Mouse (Mus musculus): ENCODE measurements around the gene March4. TPM values are rescaled to one million over a fixed set of nuclear protein-coding genes. Genes with fewer than 3 reads are reported as not detected.
A peak's percentile ranks its signal among the peaks of the same experiment; 100 is the strongest.

March4 gene
- polyA plus RNA-seq (2016; fragmentation: Nextera tagmentation; extraction: Ambion mirVana) = 0.96 and 1.3 TPM in 2 replicates

GRCm38 (mm10) chr1:72536611-72537351, at the start of gene March4:
Gene March4 (minus strand): TSS chr1:72536930.
- Histone ChIP-seq H3K4me2 (replicated peaks) (peak within 1 kb of the TSS; percentile 86), H3K9ac (replicated peaks) (peak within 1 kb of the TSS; percentile 62), H3K36me3 (no peaks in the 10 kb centered on the region), H3K4me1 (peaks cover 20% of the 10 kb centered on the region), H3K9me3 (no peaks in the 10 kb centered on the region), H3K27me3 (peaks cover 47% of the 10 kb centered on the region), H3K27ac (replicated peaks) (peak within 1 kb of the TSS; percentile 50), H3K4me3 (peak within 1 kb of the TSS; percentile 49)
- ATAC-seq (ENCODE audit: low FRiP score, low read depth) = peak; percentile 76
- WGBS = under 1% methylated on average over 41 of the region's 41 CpGs

GRCm38 (mm10) chr1:72585971-72586875, 49.5 kb upstream of the March4 start:
- 90% methylated on average over 17 of the region's 17 CpGs for WGBS
- Histone ChIP-seq H3K9ac (replicated peaks) (no peak overlapping the region), H3K4me3 (no peak overlapping the region), H3K4me2 (replicated peaks) (no peak overlapping the region), H3K4me1 (peaks cover 17% of the 10 kb centered on the region), H3K9me3 (no peaks in the 10 kb centered on the region), H3K27ac (replicated peaks) (no peak overlapping the region), H3K36me3 (peaks cover 44% of the 10 kb centered on the region), H3K27me3 (no peaks in the 10 kb centered on the region)
- ATAC-seq (ENCODE audit: low FRiP score, low read depth) = no peak

GRCm38 (mm10) chr1:72583906-72584305, 47.2 kb upstream of the March4 start:
- Histone ChIP-seq H3K27ac (replicated peaks) (peak overlapping the region; percentile 83; the same call in 1 of the 2 replicates), H3K4me3 (peak overlapping the region; percentile 70), H3K27me3 (no peaks in the 10 kb centered on the region), H3K36me3 (peaks cover 31% of the 10 kb centered on the region), H3K9ac (replicated peaks) (peak overlapping the region; percentile 70), H3K4me1 (peaks cover 20% of the 10 kb centered on the region), H3K4me2 (replicated peaks) (peak overlapping the region; percentile 64), H3K9me3 (no peaks in the 10 kb centered on the region)
- no peak for ATAC-seq (ENCODE audit: low FRiP score, low read depth)
- WGBS = 65% methylated on average over 4 of the region's 4 CpGs

GRCm38 (mm10) chr1:72582947-72583731, 46.4 kb upstream of the March4 start, which contains the start of gene Smarcal1:
Gene Smarcal1 (plus strand): TSS chr1:72583251.
- Histone ChIP-seq H3K4me1 (peaks cover 28% of the 10 kb centered on the region), H3K27ac (replicated peaks) (peak within 1 kb of the TSS; percentile 83)
- WGBS = under 1% methylated on average over 25 of the region's 25 CpGs

GRCm38 (mm10) chr1:72578806-72579205, 42.1 kb upstream of the March4 start:
- no peaks in the 10 kb centered on the region for H3K36me3 ChIP-seq
- peaks cover 30% of the 10 kb centered on the region for H3K4me1 ChIP-seq
- no peak overlapping the region for H3K27ac ChIP-seq (replicated peaks)
- H3K27me3 ChIP-seq = peaks cover 13% of the 10 kb centered on the region
- peak overlapping the region; percentile 9 for H3K4me2 ChIP-seq (replicated peaks)
- no peak overlapping the region for H3K4me3 ChIP-seq
- 32% methylated on average over 4 of the region's 4 CpGs for WGBS
- no peaks in the 10 kb centered on the region for H3K9me3 ChIP-seq
- H3K9ac ChIP-seq (replicated peaks) = no peak overlapping the region
- ATAC-seq (ENCODE audit: low FRiP score, low read depth) = no peak

More at GRCm38 (mm10) chr1:72582947-72583731, 46.4 kb upstream of the March4 start, which contains the start of gene Smarcal1:
- Histone ChIP-seq H3K4me2 (replicated peaks) (peak within 1 kb of the TSS; percentile 64), H3K27me3 (no peaks in the 10 kb centered on the region), H3K36me3 (peaks cover 26% of the 10 kb centered on the region), H3K9ac (replicated peaks) (peak within 1 kb of the TSS; percentile 70), H3K9me3 (no peaks in the 10 kb centered on the region), H3K4me3 (peak within 1 kb of the TSS; percentile 70)
- peak; percentile 99 for ATAC-seq (ENCODE audit: low FRiP score, low read depth)

- ATAC-seq (ENCODE audit: low FRiP score, low read depth) = no peak
- Histone ChIP-seq H3K4me2 (replicated peaks) (peak overlapping the region; percentile 9), H3K27me3 (peaks cover 13% of the 10 kb centered on the region), H3K9ac (replicated peaks) (no peak overlapping the region), H3K4me3 (no peak overlapping the region), H3K27ac (replicated peaks) (peak overlapping the region; percentile 50; the same call in 1 of the 2 replicates), H3K4me1 (peaks cover 28% of the 10 kb centered on the region), H3K9me3 (no peaks in the 10 kb centered on the region), H3K36me3 (no peaks in the 10 kb centered on the region)
- WGBS = 36% methylated on average over 15 of the region's 15 CpGs
Measured at GRCm38 (mm10) chr1:72578351-72578750, 41.6 kb upstream of the March4 start.

GRCm38 (mm10) chr1:72577481-72577922, 40.8 kb upstream of the March4 start:
- peak; percentile 69 for ATAC-seq (ENCODE audit: low FRiP score, low read depth)
- 1% methylated on average over 12 of the region's 12 CpGs for WGBS
- no peak overlapping the region for H3K9ac ChIP-seq (replicated peaks)

GRCm38 (mm10) chr1:72575121-72575520, 38.4 kb upstream of the March4 start:
- no peak for ATAC-seq (ENCODE audit: low FRiP score, low read depth)
- Histone ChIP-seq H3K4me2 (replicated peaks) (no peak overlapping the region), H3K27ac (replicated peaks) (no peak overlapping the region), H3K9ac (replicated peaks) (no peak overlapping the region), H3K4me1 (peaks cover 23% of the 10 kb centered on the region), H3K4me3 (no peak overlapping the region), H3K9me3 (no peaks in the 10 kb centered on the region), H3K27me3 (peaks cover 13% of the 10 kb centered on the region), H3K36me3 (no peaks in the 10 kb centered on the region)
- WGBS = 51% methylated on average over 4 of the region's 4 CpGs

More at GRCm38 (mm10) chr1:72577481-72577922, 40.8 kb upstream of the March4 start:
- H3K27me3 ChIP-seq = peaks cover 13% of the 10 kb centered on the region
- H3K4me3 ChIP-seq = no peak overlapping the region
- H3K4me1 ChIP-seq = peaks cover 27% of the 10 kb centered on the region
- H3K36me3 ChIP-seq = no peaks in the 10 kb centered on the region
- H3K27ac ChIP-seq (replicated peaks) = peak overlapping the region; percentile 50; the same call in 1 of the 2 replicates
- peak overlapping the region; percentile 43 for H3K4me2 ChIP-seq (replicated peaks)
- H3K9me3 ChIP-seq = no peaks in the 10 kb centered on the region

GRCm38 (mm10) chr1:72574608-72575007, 37.9 kb upstream of the March4 start:
- 58% methylated on average over 7 of the region's 7 CpGs for WGBS
- Histone ChIP-seq H3K27ac (replicated peaks) (no peak overlapping the region), H3K27me3 (peaks cover 13% of the 10 kb centered on the region), H3K36me3 (no peaks in the 10 kb centered on the region), H3K4me2 (replicated peaks) (no peak overlapping the region), H3K4me3 (no peak overlapping the region), H3K9ac (replicated peaks) (no peak overlapping the region), H3K4me1 (peaks cover 24% of the 10 kb centered on the region), H3K9me3 (no peaks in the 10 kb centered on the region)
- no peak for ATAC-seq (ENCODE audit: low FRiP score, low read depth)

- Histone ChIP-seq H3K27me3 (peaks cover 13% of the 10 kb centered on the region), H3K9me3 (no peaks in the 10 kb centered on the region), H3K4me2 (replicated peaks) (no peak overlapping the region), H3K4me3 (no peak overlapping the region), H3K9ac (replicated peaks) (no peak overlapping the region), H3K27ac (replicated peaks) (no peak overlapping the region), H3K36me3 (no peaks in the 10 kb centered on the region), H3K4me1 (peaks cover 27% of the 10 kb centered on the region)
- no peak for ATAC-seq (ENCODE audit: low FRiP score, low read depth)
- 86% methylated on average over 7 of the region's 7 CpGs for WGBS
Measured at GRCm38 (mm10) chr1:72574047-72574446, 37.3 kb upstream of the March4 start.

GRCm38 (mm10) chr1:72568725-72569124, 32.0 kb upstream of the March4 start:
- H3K4me2 ChIP-seq (replicated peaks) = no peak overlapping the region
- no peaks in the 10 kb centered on the region for H3K36me3 ChIP-seq
- 92% methylated on average over 8 of the region's 8 CpGs for WGBS
- H3K27me3 ChIP-seq = no peaks in the 10 kb centered on the region
- no peak overlapping the region for H3K27ac ChIP-seq (replicated peaks)
- no peak overlapping the region for H3K4me3 ChIP-seq
- 0 out of 2 replicates have a peak, but pooled peaks cover 14% of the 10 kb centered on the region for H3K4me1 ChIP-seq
- H3K9ac ChIP-seq (replicated peaks) = no peak overlapping the region
- no peaks in the 10 kb centered on the region for H3K9me3 ChIP-seq
- no peak for ATAC-seq (ENCODE audit: low FRiP score, low read depth)

Measured in midbrain, embryonic 12.5 days (tissue).